Mouse (Mus musculus) left cerebral cortex, adult 18-20 months (tissue): Measurements from ENCODE around the gene Rtp1. TPM values are rescaled to one million over a fixed set of nuclear protein-coding genes. Genes with fewer than 3 reads are reported as not detected.

ENCODE experiments used
- DNase-seq, 2 experiments: peaks; one replicate each; pipeline ENCODE4 v3.0.0; 2021 to 2022; ENCODE audit warnings: low spot score in 2 of 2, mixed read lengths in 1 of 2
- total RNA-seq, 2 experiments: library from RNA; stranded (reverse); gene quantifications; 2 replicates each; pipeline ENCODE4 v1.2.3; 2021

Rtp1 gene
- total RNA-seq, 2 experiments from 2014 or later, result 0.49 to 0.79 TPM

- peak in 1 of 2 experiments; percentile 10 for DNase-seq
Measured at GRCm38 (mm10) chr16:23454376-23454775, 25.4 kb downstream of the Rtp1 start.

DNA sequence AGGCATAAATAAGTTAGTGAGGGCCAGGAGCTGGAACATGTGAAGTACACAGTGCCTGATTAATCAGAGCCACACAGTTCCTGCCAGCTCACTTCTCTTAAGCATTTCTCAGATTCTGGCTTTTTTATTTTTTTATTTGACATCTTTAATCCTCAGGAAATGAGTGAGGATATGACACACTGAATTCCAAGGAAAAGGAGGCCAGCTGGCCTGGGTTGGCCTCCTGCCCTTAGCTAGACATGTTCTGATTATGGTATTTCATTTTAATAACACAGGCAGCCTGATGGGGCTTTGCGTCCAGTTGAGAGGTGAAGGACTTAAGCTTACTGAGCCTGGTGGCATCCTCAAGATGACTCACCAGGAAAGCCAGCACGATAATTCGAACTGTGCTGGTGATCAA is 27.6 kb downstream of the Rtp1 start:
- DNase-seq, result no peak

DNA sequence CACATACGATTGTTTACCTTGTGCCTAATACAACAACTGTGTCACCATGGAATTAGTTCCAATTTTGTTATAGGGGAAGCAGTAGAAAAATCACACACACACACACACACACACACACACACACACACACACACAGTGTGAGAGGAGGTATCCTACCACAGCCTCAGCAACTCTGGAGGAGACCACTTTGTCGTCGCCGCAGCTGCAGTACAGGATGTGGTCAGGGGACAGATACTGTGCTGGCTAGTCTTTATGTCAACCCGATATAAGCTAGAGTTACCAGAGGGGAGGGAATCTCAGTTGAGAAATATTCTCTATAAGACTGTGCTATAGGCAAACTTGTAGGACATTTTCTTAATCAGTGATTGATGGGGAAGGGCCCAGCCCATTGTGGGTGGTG is 28.4 kb downstream of the Rtp1 start:
- DNase-seq, result no peak

DNA sequence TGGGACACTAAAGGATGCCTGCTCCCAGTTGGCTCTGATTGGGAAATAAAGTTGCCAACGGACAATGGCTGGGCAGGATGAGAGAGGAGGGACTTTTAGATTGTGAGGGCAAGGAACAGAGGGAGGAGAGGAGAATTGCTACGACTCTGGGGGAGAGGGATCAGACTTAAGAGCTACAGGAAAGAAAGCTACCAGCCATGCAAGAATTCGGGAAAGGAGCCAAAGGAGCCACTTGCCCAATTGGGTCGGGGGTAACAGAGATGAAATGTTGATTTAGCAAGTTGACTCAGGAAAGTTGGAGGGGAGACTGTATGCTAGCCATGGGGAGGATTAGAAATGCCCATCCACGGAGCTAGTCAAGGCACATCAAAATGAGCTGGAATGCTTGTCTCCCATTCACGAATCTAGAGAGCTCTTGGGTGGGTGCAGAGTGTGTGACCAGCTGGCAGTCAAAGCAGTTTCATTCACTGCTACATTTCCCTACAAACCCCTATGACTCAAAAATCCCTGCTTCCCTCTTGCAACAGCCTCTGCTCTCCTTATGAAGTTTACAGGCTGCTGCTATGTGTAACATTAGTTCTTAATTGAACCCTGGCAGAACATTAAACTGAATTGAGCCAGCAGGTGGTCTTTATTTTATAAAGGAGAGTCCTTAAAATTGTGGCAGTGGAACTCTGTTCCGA is 30.1 kb downstream of the Rtp1 start:
- DNase-seq, result no peak

- no peak for DNase-seq
Measured at GRCm38 (mm10) chr16:23463671-23464347, 34.9 kb downstream of the Rtp1 start.

- DNase-seq, result no peak
Measured at GRCm38 (mm10) chr16:23471551-23471950, 42.6 kb downstream of the Rtp1 start.

GRCm38 (mm10) chr16:23472046-23472445 is 43.1 kb downstream of the Rtp1 start:
- DNase-seq, result no peak

DNA sequence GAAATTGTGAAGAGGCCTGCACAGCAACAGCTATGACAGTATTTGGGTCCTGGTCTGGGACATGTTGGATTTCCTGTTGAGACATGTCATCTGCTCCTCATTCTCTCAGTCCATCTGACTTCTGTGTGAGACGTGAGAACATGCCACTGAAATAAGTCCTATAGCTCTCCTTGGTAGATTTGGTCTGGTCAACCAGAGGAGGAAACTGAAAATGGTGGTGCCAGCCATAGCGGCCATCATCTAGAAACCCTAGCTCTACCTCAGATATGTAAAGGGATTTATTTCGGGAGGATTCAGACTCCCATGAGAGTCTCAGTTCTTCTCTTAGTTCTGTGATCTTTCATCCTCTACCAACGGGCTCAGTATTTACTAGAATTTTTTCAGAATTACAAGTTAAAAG is 46.7 kb downstream of the Rtp1 start:
- DNase-seq, result no peak

GRCm38 (mm10) chr16:23476598-23476997 is 47.7 kb downstream of the Rtp1 start:
- DNase-seq, result no peak

DNA sequence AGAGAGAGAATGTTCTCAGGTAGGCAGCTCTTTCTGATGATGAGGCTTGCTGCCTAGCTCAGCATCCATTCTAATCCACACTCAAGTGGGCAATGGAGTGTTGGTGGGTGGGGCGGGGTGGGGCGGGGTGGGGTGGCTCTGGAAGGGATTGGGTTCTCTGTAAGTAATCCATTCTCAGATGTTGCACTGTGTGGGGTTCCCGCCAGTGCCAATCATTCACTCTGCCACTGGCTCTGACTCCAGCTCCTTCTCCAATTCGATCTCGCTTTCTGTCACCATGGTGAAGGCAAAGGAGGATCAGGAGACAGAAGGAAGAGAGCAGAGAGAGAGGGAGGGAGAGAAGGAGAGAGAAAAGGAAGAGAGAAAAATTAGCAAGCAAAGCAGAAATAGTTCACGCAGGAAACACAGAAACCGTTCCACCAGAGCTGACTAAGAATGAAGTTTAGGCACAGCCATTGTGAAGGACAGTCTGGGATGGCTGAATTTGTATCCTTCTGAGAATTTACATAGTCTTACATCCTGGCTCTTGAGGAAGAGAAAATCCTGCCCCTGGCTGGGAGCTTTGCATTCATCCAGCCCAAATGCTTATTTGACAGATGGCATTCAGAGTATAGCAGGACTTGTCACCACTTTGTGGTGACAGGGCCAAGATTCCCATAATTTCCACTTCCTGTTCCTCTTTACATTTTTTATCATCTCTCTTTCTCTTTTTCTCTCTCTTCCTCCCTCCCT is 51.1 kb downstream of the Rtp1 start:
- DNase-seq, result no peak

DNA sequence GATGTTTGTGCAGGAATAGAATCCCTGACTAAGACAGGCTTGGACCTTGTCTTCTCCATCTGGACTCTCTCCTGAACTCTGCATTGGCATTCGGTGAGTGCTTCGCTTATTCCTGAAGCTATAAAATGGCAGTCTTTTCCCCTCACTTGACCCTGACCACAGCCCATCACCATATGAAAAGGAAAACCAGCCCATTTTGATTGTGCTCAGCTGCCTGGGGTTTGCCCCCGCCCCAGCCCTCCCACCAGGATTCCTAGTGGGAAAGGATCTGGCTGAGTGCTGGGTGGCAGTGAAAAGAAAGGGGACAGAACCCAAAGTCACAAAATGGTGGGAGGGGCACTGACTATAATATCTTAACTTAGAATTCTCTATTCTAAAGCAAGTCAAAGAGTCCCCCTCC is 53.3 kb downstream of the Rtp1 start:
- DNase-seq, result no peak

DNA sequence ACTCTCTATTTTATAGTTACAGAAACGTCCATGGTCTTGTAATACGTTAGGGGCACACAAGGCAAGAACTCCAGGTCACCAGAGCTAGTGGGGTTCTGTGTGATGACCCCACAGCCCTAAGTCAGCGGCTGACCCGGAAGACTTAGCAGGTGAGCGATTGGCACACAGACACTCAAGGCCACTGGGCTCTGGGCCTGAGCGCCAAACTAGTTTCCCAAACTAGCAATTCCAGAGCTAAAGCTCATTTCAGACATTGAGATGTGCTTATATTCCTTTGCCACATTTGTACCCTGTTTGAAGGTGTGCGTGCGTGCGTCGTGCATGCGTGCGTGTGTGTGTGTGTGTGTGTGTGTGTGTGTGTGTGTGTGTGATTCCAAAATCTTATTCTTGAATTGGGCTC is 53.9 kb downstream of the Rtp1 start:
- DNase-seq, result no peak

GRCm38 (mm10) chr16:23483292-23483691 is 54.4 kb downstream of the Rtp1 start:
- DNase-seq, result no peak

Other genes with a start within 250 kb of the Rtp1 start
- gene St6gal1, start 204.4 kb upstream of the Rtp1 start, total RNA-seq, result 10 to 100 TPM; 16.2 to 17.6 TPM
- 1 to 10 TPM in 1 of 2 experiments, under 1 TPM in 1; 0.95 to 1.1 TPM for gene Rtp4, start 91.2 kb downstream of the Rtp1 start, total RNA-seq
- gene Masp1, start 91.7 kb downstream of the Rtp1 start, total RNA-seq, result 10 to 100 TPM; 11.6 to 13.7 TPM